30 mouse cellular contexts compared by ENCODE assay signal in genomic region chr8:21594408-21594807, GRCm38 (mm10). TPM values are rescaled to one million over a fixed set of nuclear protein-coding genes. Genes with fewer than 3 reads are reported as not detected.
"Had no signal": no experiment of that assay in that cellular context is flagged by ENCODE, and none has a peak within 500 bp of the region (broad histone marks: within the 10 kb centered on the region; RNA-seq: fewer than 3 reads in every experiment).

Gene Gm7861, minus strand, starts transcription at chr8:21594508.

RNA-seq across cellular contexts. Expression of gene Gm7861, which starts in this region (rescaled TPM):
- polyA plus RNA-seq: limb, embryonic 10.5 days; limb, embryonic 11.5 days; limb, embryonic 12.5 days; limb, embryonic 13.5 days; limb, embryonic 14.5 days; limb, embryonic 15.5 days; liver, adult 2 months; liver, embryonic 11.5 days; liver, embryonic 12.5 days; liver, embryonic 13.5 days; liver, embryonic 14.5 days; liver, embryonic 15.5 days; liver, embryonic 16.5 days; liver, postnatal 0 days; lung, adult 2 months; lung, embryonic 14.5 days; lung, embryonic 15.5 days; lung, embryonic 16.5 days; lung, postnatal 0 days; macrophage; midbrain, embryonic 10.5 days; midbrain, embryonic 11.5 days; midbrain, embryonic 12.5 days; midbrain, embryonic 13.5 days; midbrain, embryonic 14.5 days; midbrain, embryonic 15.5 days; midbrain, embryonic 16.5 days; midbrain, postnatal 0 days; myocyte; neural tube, embryonic 11.5 days had no signal
